Mouse (Mus musculus) megakaryocyte, embryonic 14.5 days (primary cell): ENCODE data around the gene Prkar2b.

Experiments
- FLI1 ChIP-seq: IDR thresholded peaks from 2 replicates; pipeline ENCODE4 v1.6.1; 2012; ENCODE audit warnings: low read length, inconsistent platforms, mixed read lengths
- GATA1 ChIP-seq: IDR thresholded peaks from 3 replicates; pipeline ENCODE4 v1.6.1; 2012; ENCODE audit warnings: mixed read lengths, low read length, inconsistent platforms, borderline replicate concordance

DNA sequence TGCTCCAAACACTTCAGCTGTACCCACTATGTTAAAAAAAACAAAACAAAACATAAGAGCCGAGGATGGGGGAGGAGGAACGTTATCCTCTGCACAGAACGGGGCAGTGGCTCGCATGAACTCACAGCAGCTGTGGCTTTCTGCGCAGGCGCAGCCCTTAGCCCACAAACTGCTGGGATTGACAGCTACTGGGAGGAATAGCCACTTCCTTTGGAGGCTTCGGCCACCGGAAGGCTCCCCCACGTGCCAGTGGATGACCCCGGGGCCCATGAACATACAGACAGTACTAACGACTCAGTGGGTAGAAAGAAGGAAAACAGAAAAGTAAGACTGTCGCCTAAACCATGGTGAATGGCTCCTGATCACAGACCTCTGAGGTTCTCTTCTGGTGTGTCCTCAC, 76.4 kb downstream of the Prkar2b start:
- TF ChIP-seq GATA1 (no peak), FLI1 (no peak)
